Mouse (Mus musculus): Measurements from ENCODE around the gene Sulf2. TPM values are rescaled to one million over a fixed set of nuclear protein-coding genes. Genes with fewer than 3 reads are reported as not detected.

Gene Sulf2
- total and polyA plus RNA-seq, 3 experiments = not detected

- dilution Hi-C loops (cut with MboI; ENCODE audit: extremely low pct_ligation_motif_present, extremely low pct_unique_long_range_greater_than_20kb, low sequenced_read_pairs) (no loop called here), in situ Hi-C loops (cut with MboI; ENCODE audit: low pct_ligation_motif_present, low pct_unique_long_range_greater_than_20kb, low sequenced_read_pairs) (loop anchor here (25.0 kb wide), 2 partner anchors 560 to 690 kb away; partner anchors contain the start of gene Trp53rkb)
- no peak overlapping the region for H3K4me2 ChIP-seq (ENCODE audit: insufficient read depth, low read depth, poor library complexity, severe bottlenecking)
- H3K4me1 ChIP-seq (ENCODE audit: control insufficient read depth in 1 of 2, insufficient read depth in 2 of 2) = peaks cover 8 to 9% of the 10 kb centered on the region in 2 experiments
- peaks cover 17% of the 10 kb centered on the region for H3K27me3 ChIP-seq (replicated peaks)
- no peaks in the 10 kb centered on the region for H3K79me2 ChIP-seq (replicated peaks; ENCODE audit: control insufficient read depth, extremely low read depth, insufficient read depth, poor library complexity, severe bottlenecking)
- H3K9me3 ChIP-seq (replicated peaks; ENCODE audit: low read length) = peaks cover 10% of the 10 kb centered on the region
- peak; percentile 68 for TF ChIP-seq RAD21 (IDR thresholded peaks at IDR 0.05; ENCODE audit: low read depth, low read length)
- TF ChIP-seq RCOR1 (conservative IDR thresholded peaks at IDR 0.05; ENCODE audit: low read depth, low read length) = no peak
- no peak for TF ChIP-seq PAX5 (IDR thresholded peaks at IDR 0.05; ENCODE audit: low read length)
- peak; percentile 76 for TF ChIP-seq SMC3 (IDR thresholded peaks at IDR 0.05; ENCODE audit: low read depth, low read length)
- no peak for TF ChIP-seq JUND (conservative IDR thresholded peaks at IDR 0.05; ENCODE audit: low read depth, low read length)
- TF ChIP-seq CHD1 (IDR thresholded peaks at IDR 0.05; ENCODE audit: low read depth, low read length) = no peak
- TF ChIP-seq MAX (IDR thresholded peaks at IDR 0.05; ENCODE audit: low read length) = 0 out of 2 replicates have a peak, but pooled peaks have one; percentile 18
- TF ChIP-seq CHD2 (IDR thresholded peaks at IDR 0.05; ENCODE audit: low read length) = no peak
- TF ChIP-seq E2F4 (IDR thresholded peaks at IDR 0.05; ENCODE audit: insufficient replicate concordance, low read depth, low read length) = no peak
- TF ChIP-seq GABPA (IDR thresholded peaks at IDR 0.05; ENCODE audit: insufficient replicate concordance, low read depth, low read length) = no peak
- TF ChIP-seq EP300 (IDR thresholded peaks at IDR 0.05; ENCODE audit: low read length) = no peak
- TF ChIP-seq MAZ (IDR thresholded peaks at IDR 0.05; ENCODE audit: low read depth, low read length) = no peak
- TF ChIP-seq CTCF (conservative IDR thresholded peaks at IDR 0.05 in 1 of 2, IDR thresholded peaks at IDR 0.05 in 1 of 2; ENCODE audit: low read depth in 2 of 2, low read length in 2 of 2) = peak; percentile 23 to 71; a peak in 2 of 4 replicates
- TF ChIP-seq KAT2A (IDR thresholded peaks at IDR 0.05; ENCODE audit: insufficient replicate concordance, low read length) = no peak
- peak; percentile 33; the same call in 1 of the 2 replicates for TF ChIP-seq ZC3H11A (IDR thresholded peaks at IDR 0.05; ENCODE audit: low read depth, low read length)
- no peak for TF ChIP-seq MYC (IDR thresholded peaks at IDR 0.05; ENCODE audit: low read depth, low read length)
- no peaks in the 10 kb centered on the region for H3K36me3 ChIP-seq (replicated peaks in 1 of 2; ENCODE audit: control insufficient read depth in 1 of 2, insufficient read depth in 1 of 2, low read length in 1 of 2)
- DNase-seq (ENCODE audit: extremely low read depth) = peak; percentile 67
- no peak overlapping the region for H3K4me3 ChIP-seq (replicated peaks in 1 of 3; ENCODE audit: low read depth in 2 of 3, low read length in 2 of 3, poor library complexity in 1 of 3)
- no peak overlapping the region for H3K9ac ChIP-seq (ENCODE audit: insufficient read depth, low read depth)
- H3K27ac ChIP-seq (ENCODE audit: insufficient read depth, low read depth) = no peak overlapping the region
These were observed 57.8 kb downstream of the Sulf2 start for GRCm38 (mm10) chr2:166097443-166098291.

- no peaks in the 10 kb centered on the region for H3K79me2 ChIP-seq (replicated peaks; ENCODE audit: control insufficient read depth, extremely low read depth, insufficient read depth, poor library complexity, severe bottlenecking)
- no peak for DNase-seq (ENCODE audit: extremely low read depth)
- H3K9me3 ChIP-seq (replicated peaks; ENCODE audit: low read length) = peaks cover 10% of the 10 kb centered on the region
- in situ Hi-C loops (cut with MboI; ENCODE audit: low pct_ligation_motif_present, low pct_unique_long_range_greater_than_20kb, low sequenced_read_pairs) = loop anchor here (25.0 kb wide), 2 partner anchors 560 to 690 kb away; partner anchors contain the start of gene Trp53rkb
- peaks cover 0 to 3% of the 10 kb centered on the region in 2 experiments; a peak in 3 of 4 replicates for H3K4me1 ChIP-seq (ENCODE audit: control insufficient read depth in 1 of 2, insufficient read depth in 2 of 2)
- H3K9ac ChIP-seq (ENCODE audit: insufficient read depth, low read depth) = no peak overlapping the region
- H3K4me3 ChIP-seq (replicated peaks in 1 of 3; ENCODE audit: low read depth in 2 of 3, low read length in 2 of 3, poor library complexity in 1 of 3) = no peak overlapping the region
- H3K36me3 ChIP-seq (replicated peaks in 1 of 2; ENCODE audit: control insufficient read depth in 1 of 2, insufficient read depth in 1 of 2, low read length in 1 of 2) = no peaks in the 10 kb centered on the region
- H3K4me2 ChIP-seq (ENCODE audit: insufficient read depth, low read depth, poor library complexity, severe bottlenecking) = no peak overlapping the region
- peaks cover 15% of the 10 kb centered on the region for H3K27me3 ChIP-seq (replicated peaks)
- TF ChIP-seq BHLHE40 (IDR thresholded peaks at IDR 0.05; ENCODE audit: low read depth, low read length) (no peak), CTCF (conservative IDR thresholded peaks at IDR 0.05 in 1 of 2, IDR thresholded peaks at IDR 0.05 in 1 of 2; ENCODE audit: low read depth in 2 of 2, low read length in 2 of 2) (peak; percentile 11 to 19; a peak in 3 of 4 replicates)
- dilution Hi-C loops (cut with MboI; ENCODE audit: extremely low pct_ligation_motif_present, extremely low pct_unique_long_range_greater_than_20kb, low sequenced_read_pairs) = no loop called here
- no peak overlapping the region for H3K27ac ChIP-seq (ENCODE audit: insufficient read depth, low read depth)
These were observed 58.6 kb downstream of the Sulf2 start for GRCm38 (mm10) chr2:166096834-166097233.
